Mouse (Mus musculus): Measurements from ENCODE around the gene Dusp16. TPM values are rescaled to one million over a fixed set of nuclear protein-coding genes. Genes with fewer than 3 reads are reported as not detected.

Gene Dusp16
- total RNA-seq, 2 experiments from 2014 or later: 8.6 to 9.5 TPM

Other genes starting within 250 kb of the Dusp16 start
- 10 to 100 TPM; 56.1 to 58.4 TPM for gene Lrp6, start 225.7 kb downstream of the Dusp16 start, total RNA-seq (2021)
- gene Mansc1, start 160.1 kb downstream of the Dusp16 start, total RNA-seq (2021): 1 to 10 TPM; 5.5 to 5.8 TPM
- gene Borcs5, start 153.1 kb downstream of the Dusp16 start, total RNA-seq (2021): 10 to 100 TPM; 31.9 to 32.9 TPM
- gene Crebl2, start 37.5 kb upstream of the Dusp16 start, total RNA-seq (2021): 10 to 100 TPM; 19.4 to 19.5 TPM
- 10 to 100 TPM; 24.1 to 24.7 TPM for gene Gpr19, start 106.0 kb upstream of the Dusp16 start, total RNA-seq (2021)
- 10 to 100 TPM; 55.5 to 57.1 TPM for gene Cdkn1b, start 127.8 kb upstream of the Dusp16 start, total RNA-seq (2021)
- 1 to 10 TPM; 3.5 to 4.4 TPM for gene Apold1, start 189.1 kb upstream of the Dusp16 start, total RNA-seq (2021)
- gene Ddx47, start 219.0 kb upstream of the Dusp16 start, total RNA-seq (2021): 10 to 100 TPM; 54.4 to 55.3 TPM

Data from layer of hippocampus, postnatal 14 days (tissue).